In genomic region chr1:132696926-132697325, GRCm38 (mm10) we compare ENCODE assay signal across 19 mouse cellular contexts. TPM values are rescaled to one million over a fixed set of nuclear protein-coding genes. Genes with fewer than 3 reads are reported as not detected.
DNase-seq lines count a peak whose midpoint lies in the region; ATAC-seq and TF ChIP-seq lines count a peak whose summit lies in the region.
"Had no signal": no experiment of that assay in that cellular context is flagged by ENCODE, and none has a peak within 500 bp of the region (broad histone marks: within the 10 kb centered on the region; RNA-seq: fewer than 3 reads in every experiment).

No protein-coding gene starts in this region.

- no peak overlapping the region for H3K4me2 ChIP-seq in midbrain, postnatal 0 days (ENCODE audit: low read depth, low read length, poor library complexity, severe bottlenecking)
- H3K4me2 ChIP-seq in midbrain, embryonic 11.5 days = no peak overlapping the region
- H3K4me2 ChIP-seq in neural tube, embryonic 14.5 days (ENCODE audit: low read depth, low read length) = no peak overlapping the region
- H3K4me2 ChIP-seq: liver, embryonic 12.5 days; lung, embryonic 14.5 days had no signal

- peak overlapping the region; percentile 83 for H3K27ac ChIP-seq in midbrain, embryonic 10.5 days (replicated peaks)
- H3K27ac ChIP-seq in midbrain, postnatal 0 days (ENCODE audit: low read depth, low read length) = no peak overlapping the region
- peak overlapping the region; percentile 86 for H3K27ac ChIP-seq in hindbrain, embryonic 10.5 days
- peak overlapping the region; percentile 82; the same call in 1 of the 2 replicates for H3K27ac ChIP-seq in midbrain, embryonic 11.5 days (ENCODE audit: low read depth, low read length)
- H3K27ac ChIP-seq in neural tube, embryonic 14.5 days (ENCODE audit: low read depth, low read length) = peak overlapping the region; percentile 71
- H3K27ac ChIP-seq: limb, embryonic 10.5 days; liver, embryonic 12.5 days; macrophage had no signal

- no peak overlapping the region for H3K4me3 ChIP-seq in midbrain, embryonic 10.5 days
- H3K4me3 ChIP-seq in midbrain, postnatal 0 days (ENCODE audit: low read depth, low read length) = no peak overlapping the region
- H3K4me3 ChIP-seq in hindbrain, embryonic 10.5 days = no peak overlapping the region
- no peak overlapping the region for H3K4me3 ChIP-seq in midbrain, embryonic 11.5 days (ENCODE audit: low read depth, low read length)
- no peak overlapping the region for H3K4me3 ChIP-seq in neural tube, embryonic 14.5 days (ENCODE audit: low read depth, low read length)
- H3K4me3 ChIP-seq: embryonic facial prominence, embryonic 10.5 days; limb, embryonic 10.5 days; liver, embryonic 12.5 days had no signal

- 65% methylated on average over 4 of the region's 4 CpGs for whole genome bisulfite sequencing in midbrain, embryonic 10.5 days
- WGBS in midbrain, postnatal 0 days = 50% methylated on average over 4 of the region's 4 CpGs
- WGBS in hindbrain, embryonic 10.5 days = 50% methylated on average over 4 of the region's 4 CpGs
- 61% methylated on average over 4 of the region's 4 CpGs for WGBS in midbrain, embryonic 11.5 days
- WGBS in neural tube, embryonic 14.5 days = 45% methylated on average over 4 of the region's 4 CpGs

- no peaks in the 10 kb centered on the region for H3K36me3 ChIP-seq in midbrain, embryonic 10.5 days
- 0 out of 2 replicates have a peak, but pooled peaks cover 2% of the 10 kb centered on the region for H3K36me3 ChIP-seq in midbrain, postnatal 0 days (ENCODE audit: insufficient read depth, low read length)
- H3K36me3 ChIP-seq in hindbrain, embryonic 10.5 days = no peaks in the 10 kb centered on the region; the same call in 1 of the 2 replicates
- H3K36me3 ChIP-seq in midbrain, embryonic 11.5 days (ENCODE audit: control insufficient read depth, insufficient read depth, low read length) = no peaks in the 10 kb centered on the region
- H3K36me3 ChIP-seq in neural tube, embryonic 14.5 days (ENCODE audit: control insufficient read depth, insufficient read depth, low read length) = no peaks in the 10 kb centered on the region
- H3K36me3 ChIP-seq: embryonic facial prominence, embryonic 10.5 days; limb, embryonic 10.5 days; liver, embryonic 12.5 days had no signal

- no peaks in the 10 kb centered on the region for H3K27me3 ChIP-seq in midbrain, embryonic 10.5 days (ENCODE audit: low read depth, poor library complexity, severe bottlenecking)
- H3K27me3 ChIP-seq in midbrain, postnatal 0 days (ENCODE audit: insufficient read depth, low read length) = no peaks in the 10 kb centered on the region
- H3K27me3 ChIP-seq in hindbrain, embryonic 10.5 days (ENCODE audit: insufficient read depth, poor library complexity, severe bottlenecking) = no peaks in the 10 kb centered on the region
- H3K27me3 ChIP-seq in midbrain, embryonic 11.5 days (ENCODE audit: control insufficient read depth, insufficient read depth, low read length) = no peaks in the 10 kb centered on the region; the same call in 1 of the 2 replicates
- H3K27me3 ChIP-seq in neural tube, embryonic 14.5 days (ENCODE audit: control insufficient read depth, insufficient read depth, low read length) = no peaks in the 10 kb centered on the region
- H3K27me3 ChIP-seq: liver, embryonic 12.5 days had no signal

- H3K9ac ChIP-seq in midbrain, postnatal 0 days (replicated peaks; ENCODE audit: low read length, poor library complexity, severe bottlenecking) = no peak overlapping the region
- no peak overlapping the region; the same call in 1 of the 2 replicates for H3K9ac ChIP-seq in midbrain, embryonic 11.5 days (ENCODE audit: low read length)
- H3K9ac ChIP-seq in neural tube, embryonic 14.5 days (replicated peaks; ENCODE audit: low read depth, low read length) = no peak overlapping the region
- H3K9ac ChIP-seq: liver, embryonic 12.5 days; lung, embryonic 14.5 days had no signal

- peaks cover 50% of the 10 kb centered on the region for H3K4me1 ChIP-seq in midbrain, embryonic 10.5 days
- peaks cover 7% of the 10 kb centered on the region; the same call in 1 of the 2 replicates for H3K4me1 ChIP-seq in midbrain, postnatal 0 days (ENCODE audit: insufficient read depth, low read length)
- H3K4me1 ChIP-seq in hindbrain, embryonic 10.5 days (replicated peaks) = peaks cover 51% of the 10 kb centered on the region
- peaks cover 32% of the 10 kb centered on the region for H3K4me1 ChIP-seq in midbrain, embryonic 11.5 days (ENCODE audit: control insufficient read depth, insufficient read depth, low read length)
- peaks cover 28% of the 10 kb centered on the region for H3K4me1 ChIP-seq in neural tube, embryonic 14.5 days (ENCODE audit: control insufficient read depth, insufficient read depth, low read length)
- H3K4me1 ChIP-seq: liver, embryonic 12.5 days had no signal

- no peak for TF ChIP-seq CTCF in midbrain, postnatal 0 days (IDR thresholded peaks at IDR 0.05)

- DNase-seq in midbrain, embryonic 10.5 days (ENCODE audit: low spot score) = no peak
- DNase-seq in midbrain, postnatal 0 days (ENCODE audit: low spot score) = no peak
- no peak for DNase-seq in hindbrain, embryonic 10.5 days (ENCODE audit: low spot score)
- DNase-seq in midbrain, embryonic 11.5 days (ENCODE audit: low spot score, missing footprints) = no peak
- DNase-seq in testis, postnatal 14 days (ENCODE audit: low spot score) = no peak
- DNase-seq in gastrocnemius, postnatal 10 days = no peak
- no peak for DNase-seq in kidney, adult 9 months
- DNase-seq: cerebellum, adult 9-11 months; gastrocnemius, postnatal 36 days; spleen, adult 18-20 months; thymus, postnatal 25 days had no signal

- no peak for ATAC-seq in midbrain, postnatal 0 days (ENCODE audit: low FRiP score)
- no peak for ATAC-seq in midbrain, embryonic 11.5 days (ENCODE audit: low FRiP score)
- ATAC-seq in neural tube, embryonic 14.5 days (ENCODE audit: low read depth) = no peak
- ATAC-seq: inflammation-experienced regulatory T-cells, adult 6 months; liver, embryonic 12.5 days had no signal

- H3K9me3 ChIP-seq in midbrain, embryonic 10.5 days (replicated peaks) = no peaks in the 10 kb centered on the region
- H3K9me3 ChIP-seq in midbrain, postnatal 0 days (ENCODE audit: low read length) = no peaks in the 10 kb centered on the region
- no peaks in the 10 kb centered on the region for H3K9me3 ChIP-seq in hindbrain, embryonic 10.5 days
- H3K9me3 ChIP-seq in midbrain, embryonic 11.5 days (ENCODE audit: control insufficient read depth, low read length) = no peaks in the 10 kb centered on the region
- no peaks in the 10 kb centered on the region for H3K9me3 ChIP-seq in neural tube, embryonic 14.5 days (ENCODE audit: control insufficient read depth, low read length)
- H3K9me3 ChIP-seq: embryonic facial prominence, embryonic 10.5 days; limb, embryonic 10.5 days; liver, embryonic 12.5 days had no signal

RNA-seq across cellular contexts. Expression of gene Nfasc, which starts 44.7 kb away (rescaled TPM):
- 14.5 and 19.7 TPM in 2 replicates for polyA plus RNA-seq in midbrain, embryonic 10.5 days (2016; fragmentation: Nextera tagmentation; extraction: Ambion mirVana)
- total RNA-seq in midbrain, postnatal 0 days (2014; rRNA removed) = 59.2 and 66.7 TPM in 2 replicates
- polyA plus RNA-seq in midbrain, postnatal 0 days (2015; fragmentation: Nextera tagmentation; extraction: Ambion mirVana) = 28.6 and 32.7 TPM in 2 replicates
- 22.9 and 39.2 TPM in 2 replicates for polyA plus RNA-seq in hindbrain, embryonic 10.5 days (2016; fragmentation: Nextera tagmentation; extraction: Ambion mirVana)
- 16.4 and 19.2 TPM in 2 replicates for polyA plus RNA-seq in midbrain, embryonic 11.5 days (2014; fragmentation: Nextera tagmentation; extraction: Ambion mirVana)
- polyA plus RNA-seq in neural tube, embryonic 14.5 days (2014; fragmentation: Nextera tagmentation; extraction: Ambion mirVana) = 40.1 and 44.8 TPM in 2 replicates
- 1 to 10 TPM; 1.9 TPM for total RNA-seq in gastrocnemius, postnatal 10 days (2021)
- polyA plus RNA-seq: C2C12; inflammation-experienced regulatory T-cells, adult 6 months; macrophage had no signal
